Mouse (Mus musculus) kidney, postnatal 10 days (tissue): ENCODE data around the gene BC005537.
A peak's percentile ranks its signal among the peaks of the same experiment; 100 is the strongest.

Experiments used
- DNase-seq: peaks from one replicate; pipeline ENCODE4 v3.0.0; 2021; ENCODE audit warnings: mixed read lengths

The BC005537 gene

DNA sequence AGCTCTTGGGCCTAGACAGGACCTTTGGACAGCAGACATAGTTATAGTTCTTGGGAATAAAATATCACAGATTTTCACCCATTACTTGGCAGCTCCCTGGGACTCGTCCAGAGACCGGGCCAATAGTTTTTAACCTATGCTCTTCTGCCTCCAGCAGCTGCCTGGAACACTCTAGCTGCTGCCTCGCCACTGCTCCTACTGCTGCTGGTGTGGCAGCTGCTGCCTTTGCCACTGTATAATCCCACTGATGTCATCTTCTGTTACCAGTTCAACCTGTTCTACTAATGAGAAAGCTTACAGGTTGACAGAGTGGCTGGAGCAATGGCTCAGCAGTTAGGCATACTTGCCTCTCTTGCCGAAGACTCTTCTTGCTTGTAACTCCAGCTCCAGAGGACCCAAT, 47.9 kb downstream of the BC005537 start:
- DNase-seq = no peak

DNA sequence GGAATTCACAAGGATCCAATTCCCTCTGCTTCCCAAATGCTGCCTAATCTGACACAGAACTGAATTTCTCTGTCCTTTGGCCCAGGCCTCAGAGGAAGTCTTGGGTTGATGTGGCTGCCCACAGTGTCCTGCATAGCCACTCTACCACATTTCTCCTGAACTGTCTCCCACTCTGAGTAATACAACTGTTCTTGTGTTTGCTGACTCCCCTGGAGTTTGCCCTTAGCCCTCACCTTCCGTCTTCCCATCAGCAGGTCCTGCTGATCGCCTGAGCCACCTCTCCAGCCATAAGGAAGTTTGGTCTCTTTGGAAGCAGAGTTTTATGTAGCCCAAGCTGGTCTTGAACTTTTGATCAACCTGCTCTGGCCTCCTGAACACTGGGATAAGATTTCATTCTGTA, 50.5 kb downstream of the BC005537 start:
- DNase-seq = no peak

DNA sequence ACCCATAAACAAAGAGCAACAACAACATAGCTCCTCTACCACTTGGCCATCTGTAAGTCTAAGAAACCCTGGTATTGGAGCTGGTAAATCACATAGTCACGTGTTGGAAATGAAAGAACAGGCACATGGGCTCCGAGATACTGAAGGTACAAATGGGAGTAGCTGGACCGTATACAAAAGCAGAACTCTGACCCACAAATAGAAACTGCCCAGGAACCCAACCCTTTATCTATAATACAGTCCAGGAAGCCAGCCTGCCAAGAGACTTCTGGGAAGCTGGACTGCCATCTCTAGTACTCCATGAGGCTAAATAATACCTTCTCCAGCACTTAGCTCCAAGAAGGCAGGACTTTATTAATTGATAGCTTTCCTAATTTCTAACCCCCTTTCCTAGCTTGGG, 51.1 kb downstream of the BC005537 start:
- DNase-seq = no peak

DNA sequence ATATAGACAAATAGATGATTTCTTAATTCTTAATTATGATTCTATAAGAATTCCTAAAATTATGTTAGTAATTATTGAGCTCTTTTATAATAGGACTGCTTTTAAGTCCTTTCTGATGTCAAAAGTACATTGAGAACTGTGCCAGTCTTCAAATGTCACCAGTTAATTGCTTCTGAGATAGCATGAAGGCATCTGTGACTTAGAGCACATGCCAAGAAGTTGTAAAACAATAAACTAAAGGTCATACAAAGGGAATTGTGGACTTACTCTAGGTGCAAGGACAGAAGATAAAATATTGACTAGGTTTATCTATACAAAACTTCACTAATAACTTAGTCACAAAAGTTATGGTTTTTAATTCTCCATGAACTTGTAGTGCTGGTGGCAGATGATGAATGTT, 57.7 kb downstream of the BC005537 start:
- DNase-seq = no peak

DNA sequence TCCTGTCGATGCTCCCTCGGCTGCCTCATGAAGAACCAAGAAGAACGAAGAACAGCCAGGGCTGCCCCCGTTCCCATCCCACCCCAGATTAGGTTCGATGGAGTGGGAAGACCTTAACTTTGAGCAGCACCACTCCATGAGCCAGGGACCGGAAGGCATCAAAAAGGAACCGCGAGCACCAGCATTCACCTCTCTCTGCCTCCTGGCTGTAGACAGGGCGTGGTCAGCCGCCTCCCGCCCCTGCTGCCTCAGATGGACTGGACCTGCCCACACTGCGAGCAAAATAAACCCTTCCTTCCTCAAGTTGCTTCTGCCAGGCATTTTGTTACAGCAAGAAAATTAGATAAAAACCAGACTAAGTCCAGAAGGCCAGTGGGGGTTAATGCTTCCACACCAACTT, 59.6 kb downstream of the BC005537 start:
- DNase-seq = no peak

DNA sequence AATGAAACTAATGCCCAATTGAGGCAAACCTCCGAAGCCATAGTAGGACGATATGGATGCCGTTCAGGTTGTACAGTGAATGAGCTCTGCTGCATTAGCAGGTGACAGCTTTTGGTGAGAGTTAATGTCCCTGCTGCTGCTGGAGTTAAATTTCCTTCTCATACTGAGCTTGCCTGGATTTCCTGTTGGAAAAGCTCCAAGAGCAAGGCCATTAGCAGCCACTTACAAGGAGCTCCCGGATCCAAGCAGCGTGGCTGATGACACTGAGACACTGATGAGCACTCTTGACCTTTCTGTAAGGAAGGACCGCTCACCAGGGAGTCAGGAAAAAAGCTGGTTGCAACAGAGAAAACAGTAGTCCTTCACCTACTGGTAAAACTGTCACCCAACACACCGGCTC, 60.6 kb downstream of the BC005537 start:
- peak; percentile 50 for DNase-seq

DNA sequence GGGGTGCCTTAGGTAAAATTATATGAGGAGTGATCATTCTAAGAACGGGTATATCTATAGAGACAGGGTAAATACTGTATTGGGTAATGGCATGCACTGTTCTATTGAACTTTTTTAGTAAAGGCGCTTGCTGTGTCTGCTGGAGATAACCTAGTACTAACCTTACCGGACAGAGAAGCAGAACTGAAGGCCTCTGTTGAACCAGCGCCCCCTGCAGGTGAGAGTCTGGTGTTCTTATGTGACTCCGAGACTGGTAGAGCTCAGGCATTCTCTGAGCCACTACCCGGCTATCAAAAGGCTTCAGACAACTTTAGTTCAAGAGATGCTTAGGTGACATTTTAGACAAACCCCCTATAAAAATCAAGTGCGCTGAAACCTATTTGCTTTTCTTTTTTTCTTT, 61.1 kb downstream of the BC005537 start:
- DNase-seq = peak; percentile 67
